Mouse (Mus musculus) intestine, embryonic 16.5 days (tissue): Measurements from ENCODE around the gene Skap2. TPM values are rescaled to one million over a fixed set of nuclear protein-coding genes. Genes with fewer than 3 reads are reported as not detected.

Experiments used
- ATAC-seq: fragments of 200-750 bp; cut with Nextera tagmentation; 2 replicates; pipeline ENCODE4 v1.8.0; 2017; ENCODE audit warnings: moderate TSS enrichment, moderate library complexity
- H3K27ac ChIP-seq: fragments of 300-500 bp; sonication (generic); 2 replicates; pipeline ENCODE4 v1.5.1; 2014; ENCODE audit warnings: mild to moderate bottlenecking, low read length
- H3K27me3 ChIP-seq: fragments of 300-500 bp; sonication (generic); replicated peaks from 2 replicates; pipeline ENCODE4 v1.6.1; 2014; ENCODE audit warnings: low read length, control low read depth, mixed read lengths; ENCODE audit not compliant: control insufficient read depth, insufficient read depth
- H3K36me3 ChIP-seq: fragments of 300-500 bp; sonication (generic); 2 replicates; pipeline ENCODE4 v1.6.1; 2014; ENCODE audit warnings: low read length, control low read depth; ENCODE audit not compliant: control insufficient read depth, insufficient read depth
- H3K4me1 ChIP-seq: fragments of 300-500 bp; sonication (generic); 2 replicates; pipeline ENCODE4 v1.6.1; 2014; ENCODE audit warnings: low read length, control low read depth, mixed read lengths; ENCODE audit not compliant: control insufficient read depth, insufficient read depth
- H3K4me2 ChIP-seq: fragments of 300-500 bp; sonication (generic); 2 replicates; pipeline ENCODE4 v1.6.1; 2014; ENCODE audit warnings: low read depth, low read length, control low read depth
- H3K4me3 ChIP-seq: fragments of 300-500 bp; sonication (generic); 2 replicates; pipeline ENCODE4 v1.5.1; 2014; ENCODE audit warnings: mild to moderate bottlenecking, low read length
- H3K9ac ChIP-seq: fragments of 300-500 bp; sonication (generic); 2 replicates; pipeline ENCODE4 v1.6.1; 2014; ENCODE audit warnings: low read depth, low read length
- H3K9me3 ChIP-seq: fragments of 300-500 bp; sonication (generic); 2 replicates; pipeline ENCODE4 v1.6.1; 2016; ENCODE audit warnings: low read length, control low read depth; ENCODE audit not compliant: control insufficient read depth
- WGBS: fragments of 180-500 bp; shearing (Covaris S2); extraction: QIAGEN DNeasy Blood & Tissue Kit; methylation state at CpG from one replicate; pipeline ENCODE4 v1.1.7; 2014; 5-methylcytosine and 5-hydroxymethylcytosine counted together
- polyA plus RNA-seq: library from polyadenylated mRNA; unstranded; fragments of >200 nt; fragmentation: Nextera tagmentation; extraction: Ambion mirVana; gene quantifications from 2 replicates; pipeline ENCODE4 v1.2.1, GENCODE M21; 2015

Skap2 gene
- polyA plus RNA-seq, 1 experiment from 2014 or later, result 42.9 TPM

DNA sequence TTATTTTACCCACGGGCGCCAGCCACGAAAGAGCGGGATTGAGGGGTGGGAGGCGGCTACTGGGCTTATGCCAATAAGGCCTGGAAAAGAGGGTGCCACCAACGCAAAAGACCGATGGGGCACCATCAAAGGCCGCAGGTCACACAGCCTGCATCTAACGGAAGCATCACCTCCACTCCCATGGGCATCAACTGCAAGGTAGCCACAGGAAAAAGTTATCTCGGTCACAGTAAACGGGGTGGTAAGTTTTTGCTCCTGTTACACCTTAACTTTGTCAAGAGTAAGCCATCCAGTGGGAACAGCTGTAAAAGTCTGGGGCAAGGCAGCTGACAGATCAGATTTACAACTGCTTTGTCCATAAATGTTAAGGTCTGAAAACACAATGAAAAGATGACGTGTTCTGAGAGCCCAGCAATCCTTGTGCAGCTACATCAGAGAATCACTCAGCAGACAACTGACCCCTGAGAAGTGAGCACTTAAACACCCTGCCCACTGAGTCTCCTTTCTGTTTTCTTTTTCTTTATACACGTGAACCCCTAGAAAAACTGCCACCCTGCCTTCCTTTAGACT is 5.6 kb downstream of the Skap2 start:
- Histone ChIP-seq H3K27me3 (peaks cover 6% of the 10 kb centered on the region; the same call in 1 of the 2 replicates), H3K36me3 (no peaks in the 10 kb centered on the region), H3K9me3 (no peaks in the 10 kb centered on the region), H3K4me1 (peaks cover 16% of the 10 kb centered on the region), H3K27ac (no peak overlapping the region), H3K4me3 (peak overlapping the region; percentile 33; the same call in 1 of the 2 replicates), H3K9ac (peak overlapping the region; percentile 59; the same call in 1 of the 2 replicates), H3K4me2 (peak overlapping the region; percentile 61)
- WGBS, result 25% methylated on average over 13 of the region's 13 CpGs
- ATAC-seq, result no peak

DNA sequence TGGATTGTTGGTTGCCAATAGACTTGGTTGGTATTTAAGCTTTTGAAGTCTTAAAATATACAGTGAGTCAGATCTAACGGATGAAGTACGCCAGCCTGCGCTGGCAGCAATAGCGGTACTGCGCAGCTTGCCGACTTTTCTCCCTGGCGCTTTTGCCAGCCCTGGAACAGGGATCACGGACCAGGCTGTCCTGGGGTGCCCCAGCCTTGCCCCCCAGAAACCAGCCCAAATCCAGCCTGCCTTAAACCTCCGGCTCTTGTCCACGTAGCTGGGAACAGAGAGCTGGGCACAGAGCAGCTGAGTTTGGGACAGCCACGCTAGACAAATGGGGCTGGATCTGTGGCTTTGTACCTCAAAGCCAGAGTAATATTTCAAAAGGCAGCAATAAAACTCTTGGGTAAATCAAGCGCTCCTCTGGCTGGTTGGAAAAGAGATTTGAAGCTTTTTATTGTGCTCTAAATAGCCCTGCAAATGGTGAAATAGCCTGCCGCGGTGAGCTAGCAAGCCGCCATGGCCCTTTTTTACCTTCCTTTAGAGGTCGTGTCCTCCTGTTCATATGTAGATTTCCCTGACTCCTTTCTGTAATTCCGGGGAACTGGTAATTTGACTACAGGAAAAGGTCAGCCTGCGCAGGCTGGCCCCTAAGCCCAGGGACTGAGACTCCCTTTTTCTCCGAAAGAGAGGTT is 6.2 kb downstream of the Skap2 start:
- H3K27me3 ChIP-seq, result peaks cover 6% of the 10 kb centered on the region; the same call in 1 of the 2 replicates
- peak overlapping the region; percentile 61 for H3K4me2 ChIP-seq
- H3K9ac ChIP-seq, result peak overlapping the region; percentile 59
- WGBS, result 23% methylated on average over 19 of the region's 19 CpGs
- no peaks in the 10 kb centered on the region for H3K9me3 ChIP-seq
- peak; percentile 28; the same call in 1 of the 2 replicates for ATAC-seq
- H3K27ac ChIP-seq, result no peak overlapping the region; the same call in 1 of the 2 replicates
- no peaks in the 10 kb centered on the region for H3K36me3 ChIP-seq
- H3K4me3 ChIP-seq, result peak overlapping the region; percentile 33
- H3K4me1 ChIP-seq, result peaks cover 14% of the 10 kb centered on the region; the same call in 1 of the 2 replicates

DNA sequence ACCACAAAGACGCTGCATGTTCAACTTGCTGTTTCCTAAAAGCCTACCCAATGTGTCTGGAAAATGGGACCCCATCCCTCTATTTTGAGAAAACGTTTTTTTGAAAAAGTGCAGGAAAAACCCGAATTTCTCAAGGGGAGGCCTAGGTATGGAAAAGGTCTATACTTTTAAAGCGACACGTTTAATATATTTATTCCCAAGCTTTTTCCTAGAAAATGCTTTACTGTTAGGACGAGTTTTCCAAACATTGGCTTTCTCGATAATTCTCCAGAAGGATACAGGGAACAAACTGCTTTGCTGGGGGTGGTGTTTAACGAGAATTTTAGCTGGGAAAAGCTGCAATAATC is 6.8 kb downstream of the Skap2 start:
- no peak overlapping the region for H3K4me3 ChIP-seq
- 34% methylated on average over 8 of the region's 8 CpGs for WGBS
- no peak overlapping the region for H3K27ac ChIP-seq

DNA sequence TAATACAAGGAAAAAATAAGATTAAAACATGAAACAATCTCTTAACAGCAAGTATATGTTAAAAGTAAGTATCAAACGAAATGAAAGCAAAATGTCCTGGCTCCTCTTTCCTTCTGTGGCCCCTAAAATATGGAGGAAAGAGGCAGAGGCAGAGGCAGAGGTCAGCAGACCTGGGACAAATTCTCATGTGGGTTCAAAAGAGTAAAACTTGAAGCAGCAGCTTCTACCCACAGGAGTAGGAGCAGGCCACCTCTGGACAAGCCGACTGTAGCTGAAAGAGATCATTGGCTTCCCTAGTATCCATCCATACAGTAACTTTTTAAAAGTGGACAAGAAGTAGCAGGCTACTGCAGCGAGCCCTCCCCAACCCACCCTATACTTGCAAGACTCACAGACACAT is 7.4 kb downstream of the Skap2 start:
- Histone ChIP-seq H3K9me3 (no peaks in the 10 kb centered on the region), H3K4me1 (peaks cover 14% of the 10 kb centered on the region; the same call in 1 of the 2 replicates), H3K27ac (no peak overlapping the region), H3K36me3 (no peaks in the 10 kb centered on the region), H3K27me3 (peaks cover 6% of the 10 kb centered on the region; the same call in 1 of the 2 replicates), H3K9ac (no peak overlapping the region), H3K4me3 (no peak overlapping the region), H3K4me2 (no peak overlapping the region)
- ATAC-seq, result no peak
- WGBS, result 46% methylated on average over 3 of the region's 3 CpGs

More for the DNA sequence above, 6.8 kb downstream of the Skap2 start:
- Histone ChIP-seq H3K4me1 (peaks cover 14% of the 10 kb centered on the region; the same call in 1 of the 2 replicates), H3K4me2 (peak overlapping the region; percentile 61; the same call in 1 of the 2 replicates), H3K9me3 (no peaks in the 10 kb centered on the region), H3K36me3 (no peaks in the 10 kb centered on the region), H3K9ac (no peak overlapping the region), H3K27me3 (peaks cover 6% of the 10 kb centered on the region; the same call in 1 of the 2 replicates)
- no peak for ATAC-seq

DNA sequence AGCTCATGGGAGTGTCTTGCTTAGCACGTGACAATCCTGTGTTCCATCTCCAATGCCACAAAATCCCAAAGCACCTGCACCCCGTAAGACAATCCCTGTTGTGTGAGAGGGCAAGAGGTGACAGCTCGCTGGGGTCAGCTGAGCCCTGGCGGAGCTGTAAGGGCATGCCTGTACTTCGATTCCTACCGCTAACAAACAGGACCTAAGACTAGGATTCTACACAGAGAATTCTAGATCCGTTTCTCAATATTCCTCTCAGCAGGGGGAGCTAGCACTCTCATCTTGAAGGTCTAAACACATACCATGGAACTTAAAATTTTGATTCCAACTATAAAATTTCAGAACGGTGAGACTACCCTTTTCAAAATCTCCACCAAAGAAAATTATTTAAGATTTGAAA is 9.7 kb downstream of the Skap2 start:
- no peak for ATAC-seq
- Histone ChIP-seq H3K27ac (no peak overlapping the region), H3K27me3 (peaks cover 6% of the 10 kb centered on the region; the same call in 1 of the 2 replicates), H3K4me2 (no peak overlapping the region), H3K36me3 (no peaks in the 10 kb centered on the region), H3K9ac (no peak overlapping the region), H3K9me3 (no peaks in the 10 kb centered on the region), H3K4me1 (peaks cover 12% of the 10 kb centered on the region; the same call in 1 of the 2 replicates), H3K4me3 (no peak overlapping the region)
- 36% methylated on average over 8 of the region's 8 CpGs for WGBS

DNA sequence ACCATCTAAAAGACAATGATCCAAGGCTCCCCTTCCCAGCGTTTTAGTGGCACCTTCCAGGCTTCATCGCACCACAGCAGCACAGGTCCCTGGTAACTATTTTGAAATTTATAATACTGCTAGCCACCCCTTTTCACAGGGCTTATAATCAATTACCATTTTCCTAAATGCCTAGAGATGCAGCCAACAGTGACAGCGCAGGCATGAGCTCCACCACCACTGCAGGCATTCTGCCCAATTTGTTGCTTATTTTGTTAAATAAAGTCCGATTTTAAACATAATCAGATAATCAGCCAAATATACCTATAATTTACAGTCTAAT is 13.2 kb downstream of the Skap2 start:
- no peak overlapping the region for H3K9ac ChIP-seq
- no peak overlapping the region for H3K4me3 ChIP-seq
- no peak for ATAC-seq
- H3K27ac ChIP-seq, result no peak overlapping the region
- no peaks in the 10 kb centered on the region; the same call in 1 of the 2 replicates for H3K27me3 ChIP-seq
- H3K4me2 ChIP-seq, result no peak overlapping the region
- H3K9me3 ChIP-seq, result no peaks in the 10 kb centered on the region
- H3K36me3 ChIP-seq, result no peaks in the 10 kb centered on the region
- WGBS, result 83% methylated on average over 4 of the region's 4 CpGs
- no peaks in the 10 kb centered on the region for H3K4me1 ChIP-seq

DNA sequence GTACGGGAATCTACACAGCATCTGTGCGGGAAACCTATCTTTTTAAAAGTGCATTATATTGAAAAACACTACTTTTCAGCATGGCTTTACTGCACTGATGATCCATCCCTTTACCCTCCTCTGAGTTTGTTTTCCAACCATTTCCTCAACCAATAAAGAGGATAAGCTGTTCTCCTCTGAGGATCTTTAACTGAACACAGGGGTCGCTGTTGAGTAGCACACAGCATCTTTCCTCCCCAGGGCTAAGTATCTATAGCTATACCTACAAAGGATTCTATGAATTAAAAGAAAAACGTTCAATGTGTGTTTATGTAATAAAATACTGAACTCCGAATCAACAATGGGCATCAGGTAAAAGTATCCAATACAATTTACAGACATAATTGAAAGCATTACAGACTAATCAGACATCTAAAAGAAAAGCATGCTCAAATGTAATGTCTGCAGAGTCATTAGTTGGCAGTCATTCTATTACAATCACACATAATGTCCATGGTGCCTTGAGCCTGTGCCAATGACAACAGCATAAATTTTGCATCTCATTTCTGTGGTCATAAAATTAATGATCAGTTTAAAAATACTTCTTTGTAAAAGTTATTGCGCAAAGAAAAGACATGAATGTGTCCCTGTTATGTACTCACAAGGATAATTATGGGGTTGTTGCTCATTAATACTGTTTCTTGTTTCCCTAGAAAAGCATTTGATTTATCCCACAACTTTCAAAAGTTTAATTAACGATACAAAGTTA is 13.8 kb downstream of the Skap2 start:
- no peak overlapping the region for H3K27ac ChIP-seq
- H3K4me2 ChIP-seq, result no peak overlapping the region
- ATAC-seq, result no peak
- no peaks in the 10 kb centered on the region; the same call in 1 of the 2 replicates for H3K27me3 ChIP-seq
- no peaks in the 10 kb centered on the region for H3K4me1 ChIP-seq
- H3K9me3 ChIP-seq, result no peaks in the 10 kb centered on the region
- WGBS, result 61% methylated on average over 7 of the region's 7 CpGs
- H3K4me3 ChIP-seq, result no peak overlapping the region
- H3K36me3 ChIP-seq, result no peaks in the 10 kb centered on the region
- no peak overlapping the region for H3K9ac ChIP-seq

DNA sequence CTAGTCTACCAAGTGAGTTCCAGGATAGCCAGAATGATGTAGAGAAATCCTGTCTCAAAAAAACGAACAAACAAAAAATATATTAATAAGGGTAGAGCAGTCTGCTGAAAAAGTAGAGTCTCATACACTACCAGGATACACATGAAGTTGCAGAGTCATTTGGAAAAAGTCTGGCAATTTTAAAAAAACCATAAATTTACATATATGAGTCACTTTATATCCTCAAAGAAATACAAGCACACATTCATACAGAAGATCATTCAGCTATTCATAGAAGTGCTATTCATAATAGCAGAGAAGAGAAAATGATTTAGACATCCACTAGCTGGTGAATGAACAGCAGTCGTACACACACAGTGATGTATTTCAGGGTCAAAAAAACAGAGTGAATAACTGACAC is 24.4 kb downstream of the Skap2 start:
- Histone ChIP-seq H3K9me3 (no peaks in the 10 kb centered on the region), H3K4me2 (no peak overlapping the region), H3K4me3 (no peak overlapping the region), H3K9ac (no peak overlapping the region), H3K36me3 (no peaks in the 10 kb centered on the region), H3K27ac (no peak overlapping the region), H3K27me3 (no peaks in the 10 kb centered on the region), H3K4me1 (no peaks in the 10 kb centered on the region)
- WGBS, result 76% methylated on average over 2 of the region's 2 CpGs
- ATAC-seq, result no peak

DNA sequence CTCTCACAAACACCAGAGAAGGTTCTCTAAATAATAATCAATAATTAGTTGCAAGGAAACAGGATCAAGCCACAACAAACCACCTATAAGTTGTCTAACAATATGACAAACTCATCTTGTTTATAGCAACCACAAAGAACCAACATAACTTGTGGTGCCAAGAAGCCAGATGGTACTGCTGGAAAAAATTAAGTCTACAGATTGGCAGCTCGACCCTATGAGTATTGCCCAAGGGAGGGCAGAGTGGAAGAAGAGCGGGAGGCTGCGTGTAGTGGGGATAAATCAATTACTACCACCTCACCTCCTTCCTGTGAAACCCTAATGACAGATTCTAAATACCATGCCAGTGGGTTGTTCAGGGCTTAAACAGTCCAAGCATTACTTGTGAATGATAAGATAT is 34.7 kb downstream of the Skap2 start:
- H3K27me3 ChIP-seq, result no peaks in the 10 kb centered on the region
- H3K9ac ChIP-seq, result no peak overlapping the region
- no peak overlapping the region for H3K4me3 ChIP-seq
- H3K27ac ChIP-seq, result no peak overlapping the region
- no peaks in the 10 kb centered on the region for H3K36me3 ChIP-seq
- H3K9me3 ChIP-seq, result no peaks in the 10 kb centered on the region
- WGBS, result 82% methylated on average over 3 of the region's 3 CpGs
- H3K4me2 ChIP-seq, result no peak overlapping the region
- ATAC-seq, result no peak
- H3K4me1 ChIP-seq, result 0 out of 2 replicates have a peak, but pooled peaks cover 3% of the 10 kb centered on the region
